Mouse (Mus musculus): ENCODE results near the gene Fam155a. TPM values are rescaled to one million over a fixed set of nuclear protein-coding genes. Genes with fewer than 3 reads are reported as not detected.

Gene Fam155a
- polyA plus RNA-seq, 1 experiment from 2014 or later, result 19.7 TPM

DNA sequence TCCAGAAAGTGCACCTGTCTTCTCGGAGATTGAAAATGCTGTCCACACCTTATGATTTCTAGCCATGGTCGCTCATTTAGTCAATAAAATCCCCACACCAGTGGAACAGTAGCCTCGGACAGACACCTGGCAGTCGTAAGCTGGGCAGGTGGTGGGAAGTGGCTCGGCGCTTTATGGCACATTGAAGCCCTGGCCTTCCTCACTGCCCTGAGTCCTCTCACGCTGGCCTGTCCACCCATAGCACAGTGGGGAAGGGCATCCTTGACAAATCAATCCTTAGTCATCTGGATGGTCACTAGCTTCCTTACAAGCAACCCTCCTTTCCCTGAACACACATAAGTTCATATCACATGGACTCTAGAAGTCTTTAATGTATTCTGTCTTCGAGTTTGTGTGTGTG, 401.8 kb downstream of the Fam155a start:
- Histone ChIP-seq H3K4me2 (no peak overlapping the region), H3K9ac (no peak overlapping the region), H3K27me3 (no peaks in the 10 kb centered on the region), H3K4me3 (no peak overlapping the region), H3K4me1 (replicated peaks) (no peaks in the 10 kb centered on the region), H3K27ac (replicated peaks) (no peak overlapping the region), H3K36me3 (no peaks in the 10 kb centered on the region), H3K9me3 (no peaks in the 10 kb centered on the region)
- 85% methylated on average over 8 of the region's 8 CpGs for WGBS
- ATAC-seq (ENCODE audit: low read depth), result no peak

DNA sequence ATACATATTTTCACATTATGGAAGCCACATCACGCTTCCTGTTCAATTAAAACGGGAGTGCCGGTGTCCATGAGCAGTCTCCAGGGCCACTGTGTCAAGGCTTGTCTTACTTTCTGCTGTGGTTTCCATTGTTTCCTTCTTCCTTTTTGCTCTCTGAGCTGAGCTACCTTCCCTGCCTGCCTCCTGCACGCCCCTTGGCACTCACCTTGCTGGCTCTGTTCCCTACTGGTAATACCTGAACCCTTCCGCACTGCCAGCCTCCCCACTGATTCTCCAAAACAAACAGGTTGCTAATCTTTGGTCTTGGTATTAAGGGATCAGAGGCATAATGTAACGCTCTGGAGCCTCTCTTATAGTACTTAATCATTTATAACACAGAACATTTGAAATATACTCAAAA, 403.2 kb downstream of the Fam155a start:
- H3K4me3 ChIP-seq, result no peak overlapping the region
- peaks cover 6% of the 10 kb centered on the region for H3K4me1 ChIP-seq (replicated peaks)
- WGBS, result 79% methylated on average over 6 of the region's 6 CpGs
- no peak overlapping the region for H3K9ac ChIP-seq
- no peak for ATAC-seq (ENCODE audit: low read depth)
- no peaks in the 10 kb centered on the region for H3K27me3 ChIP-seq
- no peaks in the 10 kb centered on the region for H3K9me3 ChIP-seq
- no peaks in the 10 kb centered on the region for H3K36me3 ChIP-seq
- H3K27ac ChIP-seq (replicated peaks), result no peak overlapping the region
- H3K4me2 ChIP-seq, result no peak overlapping the region

DNA sequence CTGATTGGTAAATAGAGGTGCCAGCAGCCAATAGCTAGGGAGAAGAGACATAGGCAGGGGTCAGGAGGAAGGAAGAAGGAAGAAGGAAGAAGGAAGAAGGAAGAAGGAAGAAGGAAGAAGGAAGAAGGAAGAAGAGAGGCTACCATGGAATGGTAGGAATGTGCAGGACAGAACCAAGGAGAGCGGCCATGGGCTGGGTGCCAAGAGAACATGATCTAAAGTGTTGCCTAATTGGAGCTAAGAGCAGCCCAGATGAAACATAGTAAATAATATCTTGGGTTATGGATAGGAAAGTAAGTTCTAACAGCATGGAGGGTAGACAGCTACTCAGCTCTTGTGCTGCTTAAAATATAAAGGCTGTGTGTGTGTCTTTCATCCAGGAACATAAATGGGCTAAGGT, 405.6 kb downstream of the Fam155a start:
- no peaks in the 10 kb centered on the region for H3K9me3 ChIP-seq
- H3K4me1 ChIP-seq (replicated peaks), result peaks cover 6% of the 10 kb centered on the region
- no peak overlapping the region for H3K9ac ChIP-seq
- H3K4me3 ChIP-seq, result no peak overlapping the region
- no peak overlapping the region for H3K27ac ChIP-seq (replicated peaks)
- ATAC-seq (ENCODE audit: low read depth), result no peak
- no peaks in the 10 kb centered on the region for H3K36me3 ChIP-seq
- no peaks in the 10 kb centered on the region for H3K27me3 ChIP-seq
- WGBS, result 91% methylated on average over 1 of the region's 1 CpGs
- H3K4me2 ChIP-seq, result no peak overlapping the region

DNA sequence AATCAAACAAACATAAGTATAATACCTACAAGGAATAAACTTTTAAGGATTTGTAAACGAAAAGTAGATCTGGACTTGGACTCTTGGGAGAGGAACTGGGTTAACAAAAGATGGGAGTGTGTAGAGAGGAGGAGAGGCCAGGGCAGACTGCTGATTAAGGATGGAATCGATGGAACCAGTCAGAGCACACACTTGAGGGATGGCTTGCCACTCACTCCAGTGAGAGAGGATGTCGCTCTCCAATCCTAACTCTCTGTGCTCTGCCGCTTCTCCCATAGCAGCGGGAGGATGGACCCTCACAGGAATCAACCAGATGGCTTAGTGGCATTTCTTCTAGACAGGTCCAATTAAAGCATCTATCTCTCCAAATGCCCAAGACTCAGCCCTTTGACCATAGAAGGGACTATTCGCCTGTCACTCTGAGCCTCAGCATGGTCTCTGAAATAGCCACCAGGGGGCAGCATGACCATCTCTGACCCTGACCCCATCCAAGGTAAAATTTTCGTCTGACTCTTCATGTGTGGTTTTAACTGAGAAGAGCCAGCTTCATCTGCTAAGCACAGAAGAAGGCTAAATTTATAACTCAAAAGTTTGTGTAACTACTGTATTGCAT, 422.3 kb downstream of the Fam155a start:
- Histone ChIP-seq H3K27ac (replicated peaks) (no peak overlapping the region), H3K4me1 (replicated peaks) (no peaks in the 10 kb centered on the region), H3K4me2 (no peak overlapping the region), H3K9ac (no peak overlapping the region), H3K36me3 (no peaks in the 10 kb centered on the region), H3K4me3 (no peak overlapping the region), H3K9me3 (no peaks in the 10 kb centered on the region), H3K27me3 (no peaks in the 10 kb centered on the region)
- WGBS, result 40% methylated on average over 7 of the region's 7 CpGs
- ATAC-seq (ENCODE audit: low read depth), result no peak

DNA sequence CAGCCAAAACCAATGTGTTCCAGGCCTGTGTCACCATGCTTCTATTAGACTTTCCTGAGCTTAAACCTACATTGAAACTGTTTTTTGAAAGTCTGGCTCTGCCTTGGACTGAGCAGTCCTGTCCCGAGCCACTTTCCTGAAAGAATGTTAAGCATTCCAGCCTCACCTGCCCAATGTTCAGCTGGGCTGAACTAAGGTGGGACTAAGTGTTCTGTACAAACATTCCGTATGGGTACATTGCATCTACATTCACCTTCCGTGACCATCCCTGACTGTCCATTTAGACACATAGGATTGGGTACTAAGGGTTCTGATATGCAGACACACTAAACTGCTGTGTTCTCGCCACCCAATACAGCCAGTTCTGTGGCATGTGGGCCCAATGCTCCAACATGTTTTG, 423.8 kb downstream of the Fam155a start:
- no peak overlapping the region for H3K4me2 ChIP-seq
- H3K9ac ChIP-seq, result no peak overlapping the region
- ATAC-seq (ENCODE audit: low read depth), result no peak
- no peaks in the 10 kb centered on the region for H3K36me3 ChIP-seq
- no peaks in the 10 kb centered on the region for H3K9me3 ChIP-seq
- H3K27me3 ChIP-seq, result no peaks in the 10 kb centered on the region
- H3K4me1 ChIP-seq (replicated peaks), result peaks cover 7% of the 10 kb centered on the region
- H3K27ac ChIP-seq (replicated peaks), result no peak overlapping the region
- WGBS, result 73% methylated on average over 4 of the region's 4 CpGs
- H3K4me3 ChIP-seq, result no peak overlapping the region

DNA sequence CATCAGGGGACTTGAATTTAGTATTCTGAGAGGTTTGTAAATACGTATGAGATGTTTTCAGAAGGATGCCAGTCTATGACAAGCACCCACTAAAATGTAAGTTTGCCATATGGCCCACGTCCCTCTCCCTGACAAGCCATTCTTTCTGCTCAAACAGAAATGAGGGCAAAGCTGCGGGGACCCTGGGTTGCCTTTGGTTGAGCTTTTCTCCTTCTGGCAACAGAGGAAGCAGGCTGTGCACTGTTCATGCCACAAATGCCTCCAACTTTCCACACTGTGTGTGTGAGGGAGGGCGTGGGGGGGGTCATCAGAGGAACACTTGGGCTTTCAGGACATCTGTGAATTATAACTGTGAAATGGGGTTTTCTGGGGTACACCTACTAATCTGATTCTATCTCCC, 426.8 kb downstream of the Fam155a start:
- no peaks in the 10 kb centered on the region for H3K9me3 ChIP-seq
- H3K4me3 ChIP-seq, result no peak overlapping the region
- H3K4me2 ChIP-seq, result no peak overlapping the region
- 83% methylated on average over 4 of the region's 4 CpGs for WGBS
- peaks cover 8% of the 10 kb centered on the region for H3K4me1 ChIP-seq (replicated peaks)
- H3K36me3 ChIP-seq, result no peaks in the 10 kb centered on the region
- ATAC-seq (ENCODE audit: low read depth), result no peak
- no peak overlapping the region for H3K27ac ChIP-seq (replicated peaks)
- no peak overlapping the region for H3K9ac ChIP-seq
- no peaks in the 10 kb centered on the region for H3K27me3 ChIP-seq

DNA sequence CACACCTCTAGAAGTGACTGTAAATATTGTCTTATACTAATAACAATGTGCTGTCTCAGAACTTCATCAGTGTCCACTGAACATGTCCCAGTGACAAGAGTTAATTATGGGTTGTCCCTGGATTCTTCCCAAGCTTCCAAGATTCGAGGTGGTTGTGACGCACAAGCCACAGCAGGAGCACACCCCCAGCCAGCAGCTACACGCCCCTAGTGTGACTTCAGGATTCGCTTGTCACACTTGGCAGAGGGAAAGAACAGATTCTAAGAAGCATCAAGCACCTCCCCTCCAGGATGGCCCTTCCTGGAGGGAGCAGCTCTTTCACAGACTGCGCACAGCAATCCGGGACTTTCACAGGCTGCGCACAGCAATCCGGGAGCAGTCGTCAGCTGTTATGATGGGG, 428.0 kb downstream of the Fam155a start:
- Histone ChIP-seq H3K9me3 (no peaks in the 10 kb centered on the region), H3K4me3 (no peak overlapping the region), H3K9ac (no peak overlapping the region), H3K27ac (replicated peaks) (no peak overlapping the region), H3K36me3 (no peaks in the 10 kb centered on the region), H3K4me1 (replicated peaks) (peaks cover 8% of the 10 kb centered on the region), H3K4me2 (no peak overlapping the region), H3K27me3 (no peaks in the 10 kb centered on the region)
- WGBS, result 77% methylated on average over 9 of the region's 9 CpGs
- ATAC-seq (ENCODE audit: low read depth), result no peak

DNA sequence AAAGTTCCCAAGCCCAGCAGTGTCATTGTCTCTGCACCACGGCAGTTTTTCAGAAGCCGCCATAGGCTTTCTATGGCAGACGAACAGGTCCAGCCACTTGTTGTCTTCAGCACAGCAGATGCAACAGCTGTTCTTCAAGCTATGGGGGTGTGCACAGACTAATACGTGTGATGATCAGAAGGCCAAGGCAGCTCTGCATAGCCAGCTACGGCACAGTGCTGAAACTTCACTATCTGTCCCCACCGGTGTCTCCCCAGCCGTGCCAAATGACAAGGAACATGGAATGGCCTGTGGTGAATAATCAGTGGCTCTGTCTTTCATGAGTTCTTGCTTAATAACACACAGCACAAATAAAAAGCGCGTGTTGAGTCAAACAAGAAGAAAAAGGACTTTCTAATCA, 428.4 kb downstream of the Fam155a start:
- Histone ChIP-seq H3K4me2 (no peak overlapping the region), H3K9me3 (no peaks in the 10 kb centered on the region), H3K27me3 (no peaks in the 10 kb centered on the region), H3K9ac (no peak overlapping the region), H3K36me3 (no peaks in the 10 kb centered on the region), H3K4me3 (no peak overlapping the region), H3K4me1 (replicated peaks) (peaks cover 8% of the 10 kb centered on the region), H3K27ac (replicated peaks) (no peak overlapping the region)
- no peak for ATAC-seq (ENCODE audit: low read depth)
- WGBS, result 73% methylated on average over 9 of the region's 9 CpGs

DNA sequence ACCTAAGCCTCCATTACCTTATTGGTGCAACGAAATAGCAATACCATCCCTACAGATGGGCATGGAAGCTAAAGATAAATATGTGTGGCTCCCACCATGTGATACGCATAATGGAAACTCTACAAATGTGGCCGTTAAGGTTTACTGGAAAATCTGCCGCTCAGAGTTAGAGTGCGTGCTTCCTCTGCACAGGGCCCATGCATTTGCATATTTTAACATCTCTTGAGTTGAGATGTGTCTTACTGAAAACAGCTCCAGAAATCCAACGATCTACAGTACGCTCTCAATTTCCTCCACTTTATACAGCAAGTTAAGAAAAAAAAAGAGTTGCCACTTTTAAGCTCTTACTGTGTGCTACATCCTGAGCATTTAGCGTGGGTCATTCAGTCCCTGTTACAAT, 433.1 kb downstream of the Fam155a start:
- H3K4me3 ChIP-seq, result no peak overlapping the region
- 81% methylated on average over 8 of the region's 8 CpGs for WGBS
- H3K9ac ChIP-seq, result no peak overlapping the region
- H3K27me3 ChIP-seq, result no peaks in the 10 kb centered on the region
- H3K27ac ChIP-seq (replicated peaks), result no peak overlapping the region
- no peak overlapping the region for H3K4me2 ChIP-seq
- H3K36me3 ChIP-seq, result no peaks in the 10 kb centered on the region
- no peaks in the 10 kb centered on the region for H3K9me3 ChIP-seq
- no peak for ATAC-seq (ENCODE audit: low read depth)
- H3K4me1 ChIP-seq (replicated peaks), result peaks cover 28% of the 10 kb centered on the region

DNA sequence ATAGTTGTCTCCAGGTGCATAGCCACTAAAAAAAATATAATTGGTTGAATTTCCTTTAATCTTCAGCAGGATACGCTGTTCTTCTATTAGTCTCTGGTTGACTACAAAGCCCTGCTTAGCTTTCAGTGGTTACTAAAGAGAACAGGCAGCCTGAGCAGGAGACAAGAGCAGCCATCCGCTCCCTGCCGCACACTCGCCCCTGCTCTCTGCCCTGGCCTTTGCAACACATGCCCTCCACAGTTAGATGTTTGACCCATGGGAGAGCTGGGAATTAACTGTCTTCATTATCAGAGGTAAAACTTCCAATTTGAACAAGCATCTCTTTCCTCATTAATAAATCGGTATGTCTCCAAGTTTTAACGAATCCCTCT, 435.0 kb downstream of the Fam155a start:
- Histone ChIP-seq H3K4me1 (replicated peaks) (peaks cover 23% of the 10 kb centered on the region), H3K27me3 (no peaks in the 10 kb centered on the region), H3K9ac (0 out of 2 replicates have a peak overlapping the region, but pooled peaks have one; percentile 18), H3K4me2 (no peak overlapping the region), H3K27ac (replicated peaks) (peak overlapping the region; percentile 73; the same call in 1 of the 2 replicates), H3K9me3 (no peaks in the 10 kb centered on the region), H3K4me3 (no peak overlapping the region), H3K36me3 (no peaks in the 10 kb centered on the region)
- WGBS, result 41% methylated on average over 6 of the region's 6 CpGs
- peak; percentile 65; the same call in 1 of the 2 replicates for ATAC-seq (ENCODE audit: low read depth)

DNA sequence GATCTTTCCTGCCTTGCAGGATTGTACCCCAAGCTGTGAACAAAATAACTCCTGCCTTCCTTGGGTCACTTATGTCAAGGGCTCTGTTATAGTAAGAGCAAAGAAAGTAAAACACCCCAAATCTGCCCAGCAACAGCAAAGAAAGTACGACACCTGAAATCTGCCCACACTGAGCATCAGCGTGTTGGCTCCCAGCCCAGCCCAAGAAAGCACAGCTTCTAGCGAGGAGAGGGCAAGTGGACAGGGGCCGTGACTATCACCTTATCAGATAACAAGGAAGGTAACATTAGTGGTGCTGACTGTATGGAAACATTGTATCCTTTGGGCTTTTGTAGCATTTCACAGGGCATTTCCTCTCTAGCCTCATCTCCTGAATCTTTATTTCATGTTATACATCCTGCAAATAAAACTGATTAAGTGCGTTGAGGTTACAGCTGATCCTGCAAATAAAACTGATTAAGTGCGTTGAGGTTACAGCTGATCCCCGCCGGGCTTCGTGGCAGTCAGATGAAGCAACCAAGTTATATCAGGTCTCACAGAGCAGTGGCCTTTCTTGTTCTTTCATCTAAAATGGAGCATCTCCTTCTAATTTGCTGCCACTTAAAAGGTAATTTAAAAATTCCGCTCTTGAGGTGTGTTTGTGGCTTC, 435.6 kb downstream of the Fam155a start:
- H3K9ac ChIP-seq, result peak overlapping the region; percentile 18; the same call in 1 of the 2 replicates
- 55% methylated on average over 10 of the region's 10 CpGs for WGBS
- H3K9me3 ChIP-seq, result no peaks in the 10 kb centered on the region
- H3K36me3 ChIP-seq, result no peaks in the 10 kb centered on the region
- peak overlapping the region; percentile 73 for H3K27ac ChIP-seq (replicated peaks)
- H3K27me3 ChIP-seq, result no peaks in the 10 kb centered on the region
- H3K4me2 ChIP-seq, result no peak overlapping the region
- peak; percentile 66 for ATAC-seq (ENCODE audit: low read depth)
- peaks cover 23% of the 10 kb centered on the region for H3K4me1 ChIP-seq (replicated peaks)
- no peak overlapping the region for H3K4me3 ChIP-seq

DNA sequence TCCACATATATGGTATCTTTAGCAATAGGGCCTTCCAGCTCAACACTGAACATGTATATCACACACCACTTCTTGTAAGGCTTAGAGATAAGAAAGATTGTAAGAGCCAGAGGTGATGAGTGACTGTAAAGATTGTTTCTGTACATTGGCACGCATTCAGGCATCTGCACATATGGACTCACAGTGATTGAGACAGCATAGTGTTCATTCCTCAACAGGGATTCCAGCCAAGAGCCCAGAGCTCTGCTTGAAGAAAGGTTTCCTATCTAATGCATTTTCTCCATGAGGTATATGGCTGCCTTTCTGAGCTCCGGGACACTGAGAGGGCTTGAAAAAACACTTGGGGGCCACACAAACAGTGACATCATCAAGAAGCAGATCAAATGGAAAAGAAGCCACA, 438.2 kb downstream of the Fam155a start:
- no peak overlapping the region for H3K4me2 ChIP-seq
- no peaks in the 10 kb centered on the region for H3K9me3 ChIP-seq
- no peak for ATAC-seq (ENCODE audit: low read depth)
- no peaks in the 10 kb centered on the region for H3K36me3 ChIP-seq
- H3K27ac ChIP-seq (replicated peaks), result no peak overlapping the region
- H3K27me3 ChIP-seq, result no peaks in the 10 kb centered on the region
- peaks cover 23% of the 10 kb centered on the region for H3K4me1 ChIP-seq (replicated peaks)
- no peak overlapping the region for H3K4me3 ChIP-seq
- no peak overlapping the region for H3K9ac ChIP-seq
- 91% methylated on average over 2 of the region's 2 CpGs for WGBS

DNA sequence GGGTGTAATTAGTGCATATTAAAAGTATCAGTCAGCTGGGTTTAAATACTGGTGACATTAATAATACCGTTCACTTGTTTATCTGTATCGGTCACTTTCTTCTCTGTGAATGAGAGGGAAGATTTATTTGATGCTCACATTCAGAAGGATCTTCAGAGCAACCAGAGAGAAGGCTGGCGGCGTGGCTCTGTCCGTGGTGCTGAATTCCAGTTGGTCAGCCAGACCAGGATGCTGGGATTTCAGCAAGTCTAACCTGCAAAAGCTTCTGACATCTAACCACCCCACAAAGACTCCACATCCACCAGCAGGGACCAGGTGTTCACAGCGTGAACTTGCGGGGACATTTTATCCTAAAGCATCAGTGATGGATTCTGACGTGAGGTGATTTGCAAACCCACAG, 461.5 kb downstream of the Fam155a start:
- Histone ChIP-seq H3K4me2 (no peak overlapping the region), H3K27ac (replicated peaks) (no peak overlapping the region), H3K9ac (no peak overlapping the region), H3K9me3 (no peaks in the 10 kb centered on the region), H3K27me3 (no peaks in the 10 kb centered on the region), H3K36me3 (no peaks in the 10 kb centered on the region), H3K4me1 (replicated peaks) (no peaks in the 10 kb centered on the region), H3K4me3 (no peak overlapping the region)
- ATAC-seq (ENCODE audit: low read depth), result no peak
- WGBS, result 31% methylated on average over 8 of the region's 8 CpGs

Measured in neural tube, embryonic 13.5 days (tissue).